Mouse (Mus musculus) layer of hippocampus, adult 11-12 months (tissue): ENCODE data around the gene Zbtb3.
A peak's percentile ranks its signal among the peaks of the same experiment; 100 is the strongest.

ENCODE experiments used
- DNase-seq: peaks from one replicate; pipeline ENCODE4 v3.0.0; 2022; ENCODE audit warnings: low spot score

Gene Zbtb3

GRCm38 (mm10) chr19:8839908-8840791 is 37.8 kb downstream of the Zbtb3 start:
- DNase-seq = peak; percentile 78

- DNase-seq = no peak
These were observed 38.7 kb downstream of the Zbtb3 start for GRCm38 (mm10) chr19:8841012-8841411.

- no peak for DNase-seq
These were observed 40.6 kb downstream of the Zbtb3 start for GRCm38 (mm10) chr19:8842961-8843360.

DNA sequence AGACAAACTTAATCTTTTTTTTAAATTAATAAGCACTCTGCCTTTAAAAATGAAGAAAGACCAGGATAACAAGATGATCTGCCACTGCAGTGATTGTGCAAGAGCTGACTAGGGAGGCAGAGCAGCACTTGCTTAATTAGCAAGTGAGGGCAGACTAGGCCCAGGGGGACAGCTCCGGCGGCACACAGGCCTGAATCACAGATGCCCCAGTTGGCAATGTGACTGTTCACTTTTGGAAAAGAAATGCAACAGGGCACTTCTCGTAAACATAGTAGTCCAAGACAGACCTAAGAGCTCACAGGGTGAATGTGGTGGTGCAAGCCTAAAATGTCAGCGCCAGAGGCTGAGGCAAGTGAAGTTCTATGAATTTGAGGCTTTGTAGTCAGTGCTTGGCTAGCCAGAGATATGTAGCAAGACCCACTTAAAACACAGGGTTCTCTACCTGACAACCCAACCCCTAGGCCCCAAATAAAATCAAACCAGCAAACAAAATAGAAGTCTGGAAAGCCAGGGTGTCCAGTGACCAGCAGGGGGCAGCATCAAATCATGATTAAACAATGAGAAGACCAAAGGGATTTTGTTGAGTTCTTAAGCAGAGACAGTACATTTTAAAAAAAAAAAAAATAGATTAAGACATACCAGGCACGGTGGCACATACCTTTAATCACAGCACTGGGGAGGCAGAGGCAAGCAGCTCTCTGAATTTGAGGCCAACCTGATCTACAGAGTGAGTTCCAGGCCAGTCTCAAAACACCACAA is 42.2 kb downstream of the Zbtb3 start:
- peak; percentile 86 for DNase-seq

- no peak for DNase-seq
These were observed 46.0 kb downstream of the Zbtb3 start for GRCm38 (mm10) chr19:8848356-8848755.

GRCm38 (mm10) chr19:8850402-8850901 is 48.1 kb downstream of the Zbtb3 start, which contains the start of gene Lrrn4cl:
Lrrn4cl (plus strand) TSS chr19:8850768.
- no peak for DNase-seq

GRCm38 (mm10) chr19:8851639-8852038 is 49.3 kb downstream of the Zbtb3 start:
- no peak for DNase-seq

GRCm38 (mm10) chr19:8852236-8852928 is 50.0 kb downstream of the Zbtb3 start:
- DNase-seq = no peak

GRCm38 (mm10) chr19:8853117-8853516 is 50.8 kb downstream of the Zbtb3 start:
- no peak for DNase-seq
